Mouse (Mus musculus): ENCODE measurements at regions not wholly inside any gene's neighbourhood (a gene's known extent, or its start where the extent isn't known, plus 50 kb on each side); places are given as distances from the start of the nearest gene placed in this dataset.

GRCm38 (mm10) chr12:11829701-11830100 lies 373.8 kb downstream of the Rad51ap2 start:
- TF ChIP-seq CTCF (conservative IDR thresholded peaks at IDR 0.05; ENCODE audit: insufficient read depth, insufficient read length, low read depth, low read length) (no peak), POLR2A (IDR thresholded peaks at IDR 0.05; ENCODE audit: low read depth, low read length) (no peak)
